Mouse (Mus musculus): ENCODE results near the gene Jam2. TPM values are rescaled to one million over a fixed set of nuclear protein-coding genes. Genes with fewer than 3 reads are reported as not detected.
A peak's percentile ranks its signal among the peaks of the same experiment; 100 is the strongest.

Jam2 gene
- polyA plus RNA-seq, 1 experiment from 2014 or later, result 12.4 TPM

DNA sequence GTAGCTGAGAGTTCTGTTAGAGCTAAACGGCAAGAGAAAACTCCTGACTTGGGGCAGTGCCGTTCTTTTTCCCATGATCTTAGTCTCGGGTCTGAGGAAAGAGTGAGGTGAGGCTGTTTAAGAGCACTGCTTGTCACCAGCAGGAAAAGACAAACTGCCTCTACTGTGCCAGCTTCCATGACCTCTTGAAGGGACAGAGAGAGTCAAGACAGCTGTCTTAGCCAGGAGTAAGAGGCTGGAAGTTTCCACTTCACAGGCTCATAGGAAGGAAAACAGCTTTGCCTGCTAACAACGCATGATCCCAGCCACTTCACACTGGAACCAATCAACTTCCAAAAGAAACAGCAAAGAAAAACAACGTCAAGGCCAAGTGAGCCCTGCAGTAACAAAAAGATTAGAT lies 57.8 kb downstream of the Jam2 start:
- Histone ChIP-seq H3K4me1 (ENCODE audit: insufficient read depth) (no peaks in the 10 kb centered on the region), H3K27me3 (ENCODE audit: insufficient read depth, low read length) (no peaks in the 10 kb centered on the region), H3K4me2 (no peak overlapping the region), H3K9me3 (ENCODE audit: low read depth, low read length) (no peaks in the 10 kb centered on the region), H3K27ac (ENCODE audit: low read depth) (no peak overlapping the region), H3K36me3 (ENCODE audit: insufficient read depth) (peaks cover 65% of the 10 kb centered on the region), H3K9ac (no peak overlapping the region), H3K4me3 (ENCODE audit: low read depth, low read length) (no peak overlapping the region)
- ATAC-seq (ENCODE audit: insufficient read depth) (no peak), DNase-seq (no peak)
- 85% methylated on average over 5 of the region's 5 CpGs for WGBS
- TF ChIP-seq CTCF (IDR thresholded peaks at IDR 0.05; ENCODE audit: low read depth), result no peak

- DNase-seq, result no peak
- Histone ChIP-seq H3K27ac (ENCODE audit: low read depth) (no peak overlapping the region), H3K9ac (no peak overlapping the region), H3K4me1 (ENCODE audit: insufficient read depth) (no peaks in the 10 kb centered on the region), H3K27me3 (ENCODE audit: insufficient read depth, low read length) (no peaks in the 10 kb centered on the region), H3K9me3 (ENCODE audit: low read depth, low read length) (no peaks in the 10 kb centered on the region), H3K4me3 (ENCODE audit: low read depth, low read length) (no peak overlapping the region), H3K36me3 (ENCODE audit: insufficient read depth) (peaks cover 55% of the 10 kb centered on the region), H3K4me2 (no peak overlapping the region)
- no peak for ATAC-seq (ENCODE audit: insufficient read depth)
- WGBS, result 96% methylated on average over 5 of the region's 5 CpGs
- TF ChIP-seq CTCF (IDR thresholded peaks at IDR 0.05; ENCODE audit: low read depth), result no peak
Observed at GRCm38 (mm10) chr16:84832736-84833135, 58.8 kb downstream of the Jam2 start.

- no peaks in the 10 kb centered on the region for H3K4me1 ChIP-seq (ENCODE audit: insufficient read depth)
- peak; percentile 26 for DNase-seq
- H3K27me3 ChIP-seq (ENCODE audit: insufficient read depth, low read length), result no peaks in the 10 kb centered on the region
- peak overlapping the region; percentile 98 for H3K27ac ChIP-seq (ENCODE audit: low read depth)
- H3K4me2 ChIP-seq, result peak overlapping the region; percentile 72
- no peaks in the 10 kb centered on the region for H3K9me3 ChIP-seq (ENCODE audit: low read depth, low read length)
- peaks cover 42% of the 10 kb centered on the region for H3K36me3 ChIP-seq (ENCODE audit: insufficient read depth)
- TF ChIP-seq CTCF (IDR thresholded peaks at IDR 0.05; ENCODE audit: low read depth), result no peak
- under 1% methylated on average over 22 of the region's 22 CpGs for WGBS
- peak overlapping the region; percentile 92 for H3K4me3 ChIP-seq (ENCODE audit: low read depth, low read length)
- H3K9ac ChIP-seq, result peak overlapping the region; percentile 99
- no peak for ATAC-seq (ENCODE audit: insufficient read depth)
Observed at GRCm38 (mm10) chr16:84834344-84834743, 60.4 kb downstream of the Jam2 start.

DNA sequence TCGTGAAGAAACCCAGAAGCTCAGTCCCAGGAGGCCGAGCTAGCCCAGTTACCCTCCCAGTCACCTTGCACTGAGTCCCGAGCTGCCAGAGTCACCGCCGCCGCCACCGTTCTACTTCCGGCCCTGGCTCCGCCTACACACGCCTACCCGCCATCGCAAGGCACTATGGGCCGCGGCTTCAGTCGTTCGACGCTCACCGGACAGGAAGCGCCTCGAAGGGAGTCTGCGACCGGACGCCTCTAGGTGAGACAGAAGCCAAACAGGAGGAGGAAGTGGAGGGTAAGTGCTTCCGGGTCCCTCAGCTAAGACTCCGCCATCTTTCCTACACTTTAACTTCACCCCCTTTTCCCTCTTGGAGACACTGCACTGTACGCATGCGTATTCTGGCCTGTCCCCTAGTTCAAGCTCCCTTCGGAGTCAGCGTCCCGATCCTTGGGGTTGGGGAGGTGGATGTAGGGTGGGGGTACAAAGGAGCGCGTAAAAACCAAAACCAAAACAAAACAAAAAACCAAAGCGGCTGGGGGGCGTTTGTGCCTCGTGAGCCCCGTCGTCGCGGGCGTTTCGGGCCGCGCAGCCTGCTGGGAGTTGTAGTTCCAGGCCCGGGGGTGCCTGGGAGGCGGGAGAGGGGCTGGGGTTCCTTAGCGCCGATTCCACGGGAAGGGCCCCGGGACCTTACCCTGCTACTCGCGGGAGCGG lies 61.0 kb downstream of the Jam2 start, which contains the start of gene Gabpa:
Gene Gabpa, plus strand, starts transcription at position 181 of the 696 bp plus-strand sequence.
- no peaks in the 10 kb centered on the region for H3K9me3 ChIP-seq (ENCODE audit: low read depth, low read length)
- H3K4me1 ChIP-seq (ENCODE audit: insufficient read depth), result no peaks in the 10 kb centered on the region
- peak within 1 kb of the TSS; percentile 98 for H3K27ac ChIP-seq (ENCODE audit: low read depth)
- H3K27me3 ChIP-seq (ENCODE audit: insufficient read depth, low read length), result no peaks in the 10 kb centered on the region
- WGBS, result under 1% methylated on average over 52 of the region's 52 CpGs
- ATAC-seq (ENCODE audit: insufficient read depth) (peak; percentile 96), DNase-seq (peak; percentile 96)
- peak within 1 kb of the TSS; percentile 72 for H3K4me2 ChIP-seq
- H3K4me3 ChIP-seq (ENCODE audit: low read depth, low read length), result peak within 1 kb of the TSS; percentile 92
- peaks cover 39% of the 10 kb centered on the region for H3K36me3 ChIP-seq (ENCODE audit: insufficient read depth)
- no peak for TF ChIP-seq CTCF (IDR thresholded peaks at IDR 0.05; ENCODE audit: low read depth)
- H3K9ac ChIP-seq, result peak within 1 kb of the TSS; percentile 99

- DNase-seq (peak; percentile 83), ATAC-seq (ENCODE audit: insufficient read depth) (peak; percentile 66)
- under 1% methylated on average over 55 of the region's 57 CpGs for WGBS
- Histone ChIP-seq H3K4me3 (ENCODE audit: low read depth, low read length) (peak within 1 kb of the TSS; percentile 92), H3K9ac (peak within 1 kb of the TSS; percentile 99), H3K4me2 (peak within 1 kb of the TSS; percentile 72), H3K27ac (ENCODE audit: low read depth) (peak within 1 kb of the TSS; percentile 98), H3K36me3 (ENCODE audit: insufficient read depth) (peaks cover 37% of the 10 kb centered on the region), H3K9me3 (ENCODE audit: low read depth, low read length) (no peaks in the 10 kb centered on the region), H3K27me3 (ENCODE audit: insufficient read depth, low read length) (no peaks in the 10 kb centered on the region), H3K4me1 (ENCODE audit: insufficient read depth) (no peaks in the 10 kb centered on the region)
- TF ChIP-seq CTCF (IDR thresholded peaks at IDR 0.05; ENCODE audit: low read depth), result no peak
Observed at GRCm38 (mm10) chr16:84835441-84835822, 61.5 kb downstream of the Jam2 start, which contains the start of gene Atp5j. Gene Atp5j, minus strand, starts transcription at chr16:84835625.

GRCm38 (mm10) chr16:84835823-84836743 lies 62.2 kb downstream of the Jam2 start:
- WGBS, result 4% methylated on average over 29 of the region's 29 CpGs
- DNase-seq, result peak; percentile 73
- Histone ChIP-seq H3K4me3 (ENCODE audit: low read depth, low read length) (peak overlapping the region; percentile 92), H3K27ac (ENCODE audit: low read depth) (peak overlapping the region; percentile 98), H3K9ac (peak overlapping the region; percentile 99), H3K4me1 (ENCODE audit: insufficient read depth) (no peaks in the 10 kb centered on the region), H3K4me2 (peak overlapping the region; percentile 72), H3K9me3 (ENCODE audit: low read depth, low read length) (no peaks in the 10 kb centered on the region), H3K27me3 (ENCODE audit: insufficient read depth, low read length) (no peaks in the 10 kb centered on the region), H3K36me3 (ENCODE audit: insufficient read depth) (peaks cover 37% of the 10 kb centered on the region)
- no peak for TF ChIP-seq CTCF (IDR thresholded peaks at IDR 0.05; ENCODE audit: low read depth)
- peak; percentile 8; the same call in 1 of the 2 replicates for ATAC-seq (ENCODE audit: insufficient read depth)

- no peak overlapping the region for H3K4me2 ChIP-seq
- no peak overlapping the region for H3K9ac ChIP-seq
- H3K36me3 ChIP-seq (ENCODE audit: insufficient read depth), result peaks cover 25% of the 10 kb centered on the region
- H3K4me3 ChIP-seq (ENCODE audit: low read depth, low read length), result no peak overlapping the region
- H3K27ac ChIP-seq (ENCODE audit: low read depth), result no peak overlapping the region
- DNase-seq (no peak), ATAC-seq (ENCODE audit: insufficient read depth) (no peak)
- WGBS, result 81% methylated on average over 2 of the region's 2 CpGs
- TF ChIP-seq CTCF (IDR thresholded peaks at IDR 0.05; ENCODE audit: low read depth), result no peak
- H3K4me1 ChIP-seq (ENCODE audit: insufficient read depth), result no peaks in the 10 kb centered on the region
- H3K9me3 ChIP-seq (ENCODE audit: low read depth, low read length), result no peaks in the 10 kb centered on the region
- H3K27me3 ChIP-seq (ENCODE audit: insufficient read depth, low read length), result no peaks in the 10 kb centered on the region
Observed at GRCm38 (mm10) chr16:84838576-84838975, 64.7 kb downstream of the Jam2 start.

Measured in lung, embryonic 14.5 days (tissue).